Mouse (Mus musculus) MEL (cell line): ENCODE data around the gene Olfr464. TPM values are rescaled to one million over a fixed set of nuclear protein-coding genes. Genes with fewer than 3 reads are reported as not detected.
A peak's percentile ranks its signal among the peaks of the same experiment; 100 is the strongest.

ENCODE experiments used
- DNase-seq: peaks from one replicate; pipeline ENCODE4 v3.0.0; 2011; ENCODE audit warnings: low read depth, low spot score
- H3K27ac ChIP-seq: 2 replicates; pipeline ENCODE4 v1.5.1; 2012; ENCODE audit warnings: low read depth, mild to moderate bottlenecking, control low read depth, low read length, moderate library complexity; ENCODE audit not compliant: control insufficient read depth
- H3K27me3 ChIP-seq, 2 experiments: fragments of 150-350 bp in 1 of 2; sonication (generic) in 1 of 2; 2 replicates each; pipeline ENCODE4 v1.6.1; 2012; ENCODE audit warnings: low read length in 2 of 2, mild to moderate bottlenecking in 2 of 2, improper control_type of control experiment in 1 of 2, moderate library complexity in 1 of 2; ENCODE audit not compliant: insufficient read depth in 2 of 2, control insufficient read depth in 1 of 2
- H3K36me3 ChIP-seq, 2 experiments: 2 replicates each; pipeline ENCODE4 v1.6.1; 2012 to 2014; ENCODE audit warnings: low read length in 2 of 2, improper control_type of control experiment in 1 of 2, inconsistent platforms in 1 of 2, mild to moderate bottlenecking in 1 of 2; ENCODE audit not compliant: insufficient read depth in 2 of 2, control insufficient read depth in 1 of 2
- H3K4me1 ChIP-seq, 2 experiments: fragments of 150-350 bp in 1 of 2; sonication (generic) in 1 of 2; 2 replicates each; pipeline ENCODE4 v1.6.1; 2012; ENCODE audit warnings: low read length in 2 of 2, improper control_type of control experiment in 1 of 2, mild to moderate bottlenecking in 1 of 2; ENCODE audit not compliant: insufficient read depth in 2 of 2, control insufficient read depth in 1 of 2
- H3K4me3 ChIP-seq, 2 experiments: fragments of 150-350 bp in 1 of 2; sonication (generic) in 1 of 2; 2 replicates each; pipeline ENCODE4 v1.5.1; 2012; ENCODE audit warnings: low read depth in 2 of 2, low read length in 2 of 2, mild to moderate bottlenecking in 2 of 2, moderate library complexity in 2 of 2, control low read depth in 1 of 2, improper control_type of control experiment in 1 of 2; ENCODE audit not compliant: control insufficient read depth in 1 of 2, insufficient read depth in 1 of 2
- H3K79me2 ChIP-seq: 2 replicates; pipeline ENCODE4 v1.6.1; 2012; ENCODE audit warnings: mild to moderate bottlenecking, low read length, moderate library complexity; ENCODE audit not compliant: control insufficient read depth, poor library complexity, insufficient read depth
- H3K9ac ChIP-seq: 2 replicates; pipeline ENCODE4 v1.6.1; 2012; ENCODE audit warnings: low read depth, mild to moderate bottlenecking, control low read depth, low read length, moderate library complexity; ENCODE audit not compliant: control insufficient read depth, poor library complexity, severe bottlenecking
- H3K9me3 ChIP-seq: fragments of 150-350 bp; sonication (generic); replicated peaks from 2 replicates; pipeline ENCODE4 v1.6.1; 2012; ENCODE audit warnings: mild to moderate bottlenecking, low read length, improper control_type of control experiment, moderate library complexity; ENCODE audit not compliant: insufficient read depth
- BHLHE40 ChIP-seq: IDR thresholded peaks from 2 replicates; pipeline ENCODE4 v1.6.1; 2012; ENCODE audit warnings: low read depth, mild to moderate bottlenecking, inconsistent platforms, low read length, improper control_type of control experiment, borderline replicate concordance
- CHD2 ChIP-seq: IDR thresholded peaks from 2 replicates; pipeline ENCODE4 v1.6.1; 2011; ENCODE audit warnings: low read length, improper control_type of control experiment
- CTCF ChIP-seq, 3 experiments: IDR thresholded peaks in 2 of 3; conservative IDR thresholded peaks in 1 of 3; 2 replicates each; pipeline ENCODE4 v1.5.1; 2011 to 2012; ENCODE audit warnings: low read length in 3 of 3, low read depth in 2 of 3, mild to moderate bottlenecking in 2 of 3, improper control_type of control experiment in 1 of 3, inconsistent platforms in 1 of 3, mixed read lengths in 1 of 3, moderate library complexity in 1 of 3; ENCODE audit not compliant: control insufficient read depth in 1 of 3, insufficient read depth in 1 of 3, poor library complexity in 1 of 3, severe bottlenecking in 1 of 3
- E2F4 ChIP-seq: IDR thresholded peaks from 2 replicates; pipeline ENCODE4 v1.6.1; 2011; ENCODE audit warnings: low read depth, low read length, improper control_type of control experiment, borderline replicate concordance
- ELF1 ChIP-seq: IDR thresholded peaks from 2 replicates; pipeline ENCODE4 v1.6.1; 2014; ENCODE audit warnings: low read depth, mild to moderate bottlenecking, inconsistent platforms, low read length, improper control_type of control experiment, moderate library complexity
- EP300 ChIP-seq, 2 experiments: IDR thresholded peaks; 2 replicates each; pipeline ENCODE4 v1.6.1; 2011; ENCODE audit warnings: improper control_type of control experiment in 2 of 2, low read length in 2 of 2, low read depth in 1 of 2, mild to moderate bottlenecking in 1 of 2
- ETS1 ChIP-seq: IDR thresholded peaks from 2 replicates; pipeline ENCODE4 v1.6.1; 2012; ENCODE audit warnings: low read depth, mild to moderate bottlenecking, inconsistent platforms, low read length, improper control_type of control experiment, moderate library complexity
- GABPA ChIP-seq: IDR thresholded peaks from 2 replicates; pipeline ENCODE4 v1.6.1; 2012; ENCODE audit warnings: low read depth, mild to moderate bottlenecking, inconsistent platforms, low read length, improper control_type of control experiment, moderate library complexity
- GATA1 ChIP-seq: IDR thresholded peaks from 2 replicates; pipeline ENCODE4 v1.6.1; 2011; ENCODE audit warnings: low read depth, low read length, improper control_type of control experiment
- HCFC1 ChIP-seq: IDR thresholded peaks from 2 replicates; pipeline ENCODE4 v1.6.1; 2012; ENCODE audit warnings: low read depth, mild to moderate bottlenecking, inconsistent platforms, low read length, improper control_type of control experiment, moderate library complexity
- JUND ChIP-seq: IDR thresholded peaks from 2 replicates; pipeline ENCODE4 v1.6.1; 2011; ENCODE audit warnings: low read depth, mild to moderate bottlenecking, improper control_type of control experiment, low read length
- KAT2A ChIP-seq: conservative IDR thresholded peaks from 2 replicates; pipeline ENCODE4 v1.6.1; 2012; ENCODE audit warnings: low read depth, low read length, improper control_type of control experiment, inconsistent platforms
- MAFK ChIP-seq: IDR thresholded peaks from 2 replicates; pipeline ENCODE4 v1.6.1; 2011; ENCODE audit warnings: low read depth, mild to moderate bottlenecking, low read length, improper control_type of control experiment, borderline replicate concordance
- MAX ChIP-seq: IDR thresholded peaks from 2 replicates; pipeline ENCODE4 v1.6.1; 2011; ENCODE audit warnings: low read length, improper control_type of control experiment
- MAZ ChIP-seq: IDR thresholded peaks from 2 replicates; pipeline ENCODE4 v1.6.1; 2012; ENCODE audit warnings: low read depth, mild to moderate bottlenecking, inconsistent platforms, low read length, improper control_type of control experiment
- MEF2A ChIP-seq: IDR thresholded peaks from 2 replicates; pipeline ENCODE4 v1.6.1; 2014; ENCODE audit warnings: low read depth, mild to moderate bottlenecking, inconsistent platforms, low read length, improper control_type of control experiment; ENCODE audit not compliant: poor library complexity, insufficient replicate concordance, severe bottlenecking; ENCODE audit errors: extremely low read depth
- MXI1 ChIP-seq: IDR thresholded peaks from 2 replicates; pipeline ENCODE4 v1.6.1; 2011; ENCODE audit warnings: mild to moderate bottlenecking, low read depth, low read length, improper control_type of control experiment
- MYB ChIP-seq: IDR thresholded peaks from 2 replicates; pipeline ENCODE4 v1.6.1; 2011; ENCODE audit warnings: mild to moderate bottlenecking, low read depth, low read length, improper control_type of control experiment
- MYC ChIP-seq: IDR thresholded peaks from 2 replicates; pipeline ENCODE4 v1.6.1; 2011; ENCODE audit warnings: low read depth, mild to moderate bottlenecking, low read length, improper control_type of control experiment, moderate library complexity
- NELFE ChIP-seq: IDR thresholded peaks from 2 replicates; pipeline ENCODE4 v1.6.1; 2011; ENCODE audit warnings: low read depth, low read length, improper control_type of control experiment
- NRF1 ChIP-seq: IDR thresholded peaks from 2 replicates; pipeline ENCODE4 v1.6.1; 2014; ENCODE audit warnings: low read depth, mild to moderate bottlenecking, inconsistent platforms, low read length, improper control_type of control experiment, moderate library complexity; ENCODE audit not compliant: poor library complexity, insufficient read depth, severe bottlenecking
- POLR2A ChIP-seq, 2 experiments: IDR thresholded peaks; 2 replicates each; pipeline ENCODE4 v1.6.1; 2011 to 2012; ENCODE audit warnings: low read length in 2 of 2, mild to moderate bottlenecking in 2 of 2, control low read depth in 1 of 2, improper control_type of control experiment in 1 of 2, low read depth in 1 of 2, moderate library complexity in 1 of 2; ENCODE audit not compliant: control insufficient read depth in 1 of 2, insufficient read depth in 1 of 2, poor library complexity in 1 of 2
- POLR2AphosphoS2 ChIP-seq: IDR thresholded peaks from 2 replicates; pipeline ENCODE4 v1.6.1; 2011; ENCODE audit warnings: low read length, improper control_type of control experiment
- RAD21 ChIP-seq: IDR thresholded peaks from 2 replicates; pipeline ENCODE4 v1.6.1; 2011; ENCODE audit warnings: mild to moderate bottlenecking, low read depth, low read length, improper control_type of control experiment
- RCOR1 ChIP-seq: IDR thresholded peaks from 2 replicates; pipeline ENCODE4 v1.6.1; 2012; ENCODE audit warnings: low read depth, mild to moderate bottlenecking, inconsistent platforms, low read length, improper control_type of control experiment
- SIN3A ChIP-seq: IDR thresholded peaks from 2 replicates; pipeline ENCODE4 v1.6.1; 2012; ENCODE audit warnings: low read length, improper control_type of control experiment, inconsistent platforms
- SMC3 ChIP-seq: IDR thresholded peaks from 2 replicates; pipeline ENCODE4 v1.6.1; 2011; ENCODE audit warnings: low read depth, low read length, improper control_type of control experiment
- TBP ChIP-seq: IDR thresholded peaks from 2 replicates; pipeline ENCODE4 v1.8.0; 2011; ENCODE audit warnings: low read depth, low read length, improper control_type of control experiment
- TCF12 ChIP-seq: IDR thresholded peaks from 2 replicates; pipeline ENCODE4 v1.6.1; 2014; ENCODE audit warnings: low read depth, mild to moderate bottlenecking, inconsistent platforms, low read length, improper control_type of control experiment, moderate library complexity
- UBTF ChIP-seq: IDR thresholded peaks from 2 replicates; pipeline ENCODE4 v1.6.1; 2012; ENCODE audit warnings: low read depth, mild to moderate bottlenecking, inconsistent platforms, low read length, improper control_type of control experiment, moderate library complexity, borderline replicate concordance; ENCODE audit not compliant: insufficient read depth
- USF1 ChIP-seq: IDR thresholded peaks from 2 replicates; pipeline ENCODE4 v1.6.1; 2014; ENCODE audit warnings: low read depth, mild to moderate bottlenecking, inconsistent platforms, low read length, improper control_type of control experiment, moderate library complexity
- USF2 ChIP-seq, 2 experiments: IDR thresholded peaks; 2 replicates each; pipeline ENCODE4 v1.6.1; 2011 to 2012; ENCODE audit warnings: improper control_type of control experiment in 2 of 2, low read length in 2 of 2, borderline replicate concordance in 1 of 2, inconsistent platforms in 1 of 2, low read depth in 1 of 2, mild to moderate bottlenecking in 1 of 2; ENCODE audit not compliant: insufficient read depth in 1 of 2
- ZC3H11A ChIP-seq: IDR thresholded peaks from 2 replicates; pipeline ENCODE4 v1.6.1; 2012; ENCODE audit warnings: low read depth, mild to moderate bottlenecking, inconsistent platforms, low read length, improper control_type of control experiment
- ZKSCAN1 ChIP-seq: IDR thresholded peaks from 2 replicates; pipeline ENCODE4 v1.6.1; 2012; ENCODE audit warnings: low read depth, mild to moderate bottlenecking, inconsistent platforms, low read length, improper control_type of control experiment, moderate library complexity
- ZMIZ1 ChIP-seq: IDR thresholded peaks from 2 replicates; pipeline ENCODE4 v1.6.1; 2012; ENCODE audit warnings: low read depth, mild to moderate bottlenecking, inconsistent platforms, low read length, improper control_type of control experiment, moderate library complexity
- ZNF384 ChIP-seq: IDR thresholded peaks from 2 replicates; pipeline ENCODE4 v1.6.1; 2012; ENCODE audit warnings: low read depth, mild to moderate bottlenecking, inconsistent platforms, low read length, improper control_type of control experiment
- polyA plus RNA-seq, 2 experiments: library from polyadenylated mRNA; stranded (reverse) in 1 of 2; unstranded in 1 of 2; fragments of >175 nt in 1 of 2; fragments of >200 nt in 1 of 2; gene quantifications; 2 replicates each; pipeline versions ENCODE4 v1.2.1 to v1.2.4; 2012; ENCODE audit warnings: low replicate concordance in 2 of 2, low read depth in 1 of 2; ENCODE audit not compliant: insufficient read length in 2 of 2, insufficient read depth in 1 of 2, missing spikeins in 1 of 2
- total RNA-seq: library from RNA; depleted of rRNA; stranded (reverse); fragments of 300-350 nt; gene quantifications from 2 replicates; pipeline ENCODE4 v1.2.3, GENCODE M21; 2012

Gene Olfr464
- total and polyA plus RNA-seq, 3 experiments = not detected

DNA sequence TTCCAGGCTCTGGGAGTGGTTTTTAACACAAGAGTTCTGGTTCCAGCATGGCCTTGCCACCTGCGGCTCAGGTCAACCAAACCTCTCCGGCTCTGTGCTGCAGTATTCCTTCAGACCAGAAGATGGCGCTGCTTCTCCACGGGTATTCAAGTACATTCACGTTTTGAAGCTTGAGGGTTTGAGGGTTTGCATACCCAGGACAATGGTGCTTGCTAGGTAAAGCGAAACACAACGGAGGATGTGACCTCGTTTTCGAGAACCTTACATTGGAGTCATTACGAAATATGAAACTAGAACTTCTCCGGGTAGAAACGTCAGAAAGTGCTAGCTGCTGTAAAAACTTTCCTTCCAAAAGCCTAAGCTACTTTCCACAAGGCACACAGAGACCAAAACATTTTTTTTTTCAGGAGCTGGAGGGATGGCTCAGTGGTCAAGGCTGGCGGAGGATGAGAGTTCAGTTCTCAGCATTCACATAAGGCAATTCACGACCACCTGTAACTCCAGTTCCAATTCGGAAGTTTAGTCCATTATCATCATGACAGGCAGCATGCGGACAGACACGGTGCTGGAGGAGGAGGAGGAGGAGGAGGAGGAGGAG is 47.0 kb upstream of the Olfr464 start:
- H3K4me3 ChIP-seq = peak overlapping the region; percentile 46 to 61
- TF ChIP-seq JUND = 0 out of 2 replicates have a peak, but pooled peaks have one; percentile 53
- TF ChIP-seq EP300 (IDR thresholded peaks at IDR 0.05; ENCODE audit: low read depth in 1 of 2, low read length in 2 of 2) = no peak
- 0 out of 2 replicates have a peak, but pooled peaks have one; percentile 20 for TF ChIP-seq ETS1
- peak; percentile 39; the same call in 1 of the 2 replicates for TF ChIP-seq HCFC1
- peak; percentile 69 for TF ChIP-seq MXI1
- no peak for TF ChIP-seq MEF2A
- peak; percentile 74 for TF ChIP-seq SIN3A
- TF ChIP-seq E2F4 = no peak
- 0 out of 2 replicates have a peak, but pooled peaks have one; percentile 21 for TF ChIP-seq TBP
- TF ChIP-seq UBTF = no peak
- no peak for TF ChIP-seq NRF1
- TF ChIP-seq ELF1 = 0 out of 2 replicates have a peak, but pooled peaks have one; percentile 23
- TF ChIP-seq MAFK = no peak
- peak; percentile 75 for TF ChIP-seq ZNF384
- no peak for TF ChIP-seq TCF12
- no peak for TF ChIP-seq ZKSCAN1
- peak; percentile 56 for TF ChIP-seq BHLHE40
- TF ChIP-seq ZMIZ1 = no peak
- TF ChIP-seq RAD21 = peak; percentile 95
- TF ChIP-seq POLR2A (IDR thresholded peaks at IDR 0.05; ENCODE audit: control insufficient read depth in 1 of 2, insufficient read depth in 1 of 2, low read depth in 1 of 2, low read length in 2 of 2, poor library complexity in 1 of 2) = no peak
- TF ChIP-seq ZC3H11A = peak; percentile 89
- TF ChIP-seq USF2 (IDR thresholded peaks at IDR 0.05; ENCODE audit: borderline replicate concordance in 1 of 2, insufficient read depth in 1 of 2, low read depth in 1 of 2, low read length in 2 of 2) = no peak
- no peak for TF ChIP-seq CHD2
- no peak for TF ChIP-seq POLR2AphosphoS2
- TF ChIP-seq MAX = peak; percentile 54
- no peak for TF ChIP-seq GABPA
- TF ChIP-seq RCOR1 = no peak
- TF ChIP-seq USF1 = 0 out of 2 replicates have a peak, but pooled peaks have one; percentile 6
- TF ChIP-seq SMC3 = peak; percentile 86
- TF ChIP-seq GATA1 = no peak
- no peak for TF ChIP-seq MYB
- TF ChIP-seq KAT2A = no peak
- TF ChIP-seq MYC = peak; percentile 76
- TF ChIP-seq CTCF (IDR thresholded peaks at IDR 0.05 in 2 of 3, conservative IDR thresholded peaks at IDR 0.05 in 1 of 3; ENCODE audit: control insufficient read depth in 1 of 3, insufficient read depth in 1 of 3, low read depth in 2 of 3, low read length in 3 of 3, poor library complexity in 1 of 3, severe bottlenecking in 1 of 3) = peak; percentile 77 to 98 (median 96)
- no peak for TF ChIP-seq NELFE
- TF ChIP-seq MAZ = peak; percentile 36; the same call in 1 of the 2 replicates

More for the DNA sequence above, 47.0 kb upstream of the Olfr464 start:
- H3K27ac ChIP-seq = no peak overlapping the region
- H3K9ac ChIP-seq = peak overlapping the region; percentile 30; the same call in 1 of the 2 replicates
- no peaks in the 10 kb centered on the region for H3K79me2 ChIP-seq
- H3K4me1 ChIP-seq = peaks cover 2 to 13% of the 10 kb centered on the region in 2 experiments; a peak in 3 of 4 replicates
- peak; percentile 93 for DNase-seq
- H3K9me3 ChIP-seq = no peaks in the 10 kb centered on the region
- peaks cover 0 to 2% of the 10 kb centered on the region in 2 experiments; a peak in 1 of 4 replicates for H3K36me3 ChIP-seq
- no peaks in the 10 kb centered on the region for H3K27me3 ChIP-seq
